Mouse (Mus musculus) E14TG2a.4 (cell line): Measurements from ENCODE around the gene Mien1.

Experiments
- CTCF ChIP-seq: conservative IDR thresholded peaks from 2 replicates; pipeline ENCODE4 v1.5.1; 2014; ENCODE audit warnings: low read length
- NANOG ChIP-seq: IDR thresholded peaks from 2 replicates; pipeline ENCODE4 v1.6.1; 2014; ENCODE audit warnings: borderline replicate concordance, low read length, mixed read lengths
- POU5F1 ChIP-seq: IDR thresholded peaks from 2 replicates; pipeline ENCODE4 v1.6.1; 2014; ENCODE audit warnings: low read length, borderline replicate concordance

- TF ChIP-seq CTCF (no peak), POU5F1 (no peak), NANOG (no peak)
Measured at GRCm38 (mm10) chr11:98462255-98462654, 23.5 kb upstream of the Mien1 start.
